Mouse (Mus musculus): ENCODE results near the gene Nbea. TPM values are rescaled to one million over a fixed set of nuclear protein-coding genes. Genes with fewer than 3 reads are reported as not detected.
A peak's percentile ranks its signal among the peaks of the same experiment; 100 is the strongest.

Nbea gene
- polyA plus RNA-seq, 1 experiment from 2014 or later = 55.4 TPM

DNA sequence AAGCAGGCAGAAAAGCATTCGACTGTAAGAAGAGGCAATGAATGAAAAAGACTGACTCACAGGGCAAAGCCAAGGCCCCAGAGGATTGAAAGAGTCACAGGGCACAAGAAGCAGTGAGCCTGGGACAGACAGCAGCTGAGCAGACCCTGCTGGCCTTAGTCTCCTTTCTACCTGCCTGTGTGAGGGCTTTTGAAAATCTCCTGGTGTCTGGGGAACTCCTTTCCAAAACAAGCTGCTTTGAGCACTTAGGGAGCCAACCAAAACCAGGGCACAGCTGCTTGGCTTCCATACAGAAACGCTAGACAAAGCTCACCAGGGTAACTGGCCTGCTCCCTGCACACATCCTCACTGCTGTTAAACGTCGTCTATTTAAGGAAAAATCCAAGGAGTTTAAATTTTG is 498.6 kb downstream of the Nbea start:
- Histone ChIP-seq H3K4me1 (peaks cover 37% of the 10 kb centered on the region), H3K27ac (replicated peaks) (peak overlapping the region; percentile 83), H3K4me2 (no peak overlapping the region), H3K9ac (replicated peaks) (no peak overlapping the region), H3K9me3 (replicated peaks) (no peaks in the 10 kb centered on the region), H3K36me3 (peaks cover 2% of the 10 kb centered on the region; the same call in 1 of the 2 replicates), H3K27me3 (replicated peaks) (no peaks in the 10 kb centered on the region), H3K4me3 (replicated peaks) (no peak overlapping the region)
- WGBS = 9% methylated on average over 4 of the region's 4 CpGs
- 0 out of 2 replicates have a peak, but pooled peaks have one; percentile 30 for ATAC-seq (ENCODE audit: low FRiP score)

DNA sequence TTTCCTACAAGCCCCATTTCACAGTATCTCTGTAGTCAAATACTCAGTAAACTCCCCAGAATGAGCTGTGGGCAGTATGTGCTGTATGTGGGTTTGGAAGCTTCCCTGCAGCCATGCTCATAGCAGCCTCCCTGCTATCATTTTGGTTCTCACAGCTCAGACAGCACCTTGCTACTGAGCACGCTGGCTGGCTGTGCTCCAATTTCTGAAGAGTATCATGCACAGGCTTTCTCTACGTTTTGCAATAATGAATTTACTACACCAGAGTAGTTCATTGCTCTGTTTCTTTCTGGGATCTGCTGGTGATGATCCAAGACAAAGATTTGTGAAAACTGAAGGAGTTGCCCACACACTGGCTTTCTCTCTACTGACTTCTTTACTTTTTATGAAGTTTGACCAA is 505.8 kb downstream of the Nbea start:
- no peak for ATAC-seq (ENCODE audit: low FRiP score)
- no peak overlapping the region for H3K27ac ChIP-seq (replicated peaks)

DNA sequence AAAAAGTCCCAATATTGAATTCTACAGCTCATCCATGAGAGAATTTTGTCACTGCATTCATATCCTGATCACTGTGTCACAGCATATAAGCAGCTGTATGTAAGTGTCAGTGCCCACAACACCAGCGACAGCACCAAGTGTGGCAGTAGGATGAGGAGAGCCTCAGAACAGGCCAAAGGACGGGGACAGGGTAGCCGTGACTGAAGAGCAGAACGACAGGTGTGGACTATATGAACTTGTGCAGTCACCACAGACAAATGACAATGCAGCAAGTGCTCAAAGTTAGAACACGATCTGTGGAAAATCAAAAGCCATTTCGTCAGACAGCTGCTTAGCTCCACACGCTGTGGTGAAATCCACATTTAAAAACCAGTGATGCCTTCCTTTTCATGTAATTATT is 509.3 kb downstream of the Nbea start:
- Histone ChIP-seq H3K27me3 (replicated peaks) (no peaks in the 10 kb centered on the region), H3K4me1 (peaks cover 16% of the 10 kb centered on the region; the same call in 1 of the 2 replicates), H3K9ac (replicated peaks) (no peak overlapping the region), H3K27ac (replicated peaks) (peak overlapping the region; percentile 51; the same call in 1 of the 2 replicates), H3K4me3 (replicated peaks) (no peak overlapping the region), H3K4me2 (no peak overlapping the region), H3K9me3 (replicated peaks) (no peaks in the 10 kb centered on the region), H3K36me3 (peaks cover 2% of the 10 kb centered on the region; the same call in 1 of the 2 replicates)
- ATAC-seq (ENCODE audit: low FRiP score) = no peak
- 68% methylated on average over 7 of the region's 7 CpGs for WGBS

More for the DNA sequence above, 505.8 kb downstream of the Nbea start:
- H3K4me3 ChIP-seq (replicated peaks) = no peak overlapping the region
- H3K36me3 ChIP-seq = peaks cover 4% of the 10 kb centered on the region; the same call in 1 of the 2 replicates
- H3K4me1 ChIP-seq = peaks cover 3% of the 10 kb centered on the region; the same call in 1 of the 2 replicates
- no peak overlapping the region for H3K4me2 ChIP-seq
- WGBS = 60% methylated on average over 2 of the region's 2 CpGs
- no peak overlapping the region for H3K9ac ChIP-seq (replicated peaks)
- no peaks in the 10 kb centered on the region for H3K9me3 ChIP-seq (replicated peaks)
- H3K27me3 ChIP-seq (replicated peaks) = no peaks in the 10 kb centered on the region

DNA sequence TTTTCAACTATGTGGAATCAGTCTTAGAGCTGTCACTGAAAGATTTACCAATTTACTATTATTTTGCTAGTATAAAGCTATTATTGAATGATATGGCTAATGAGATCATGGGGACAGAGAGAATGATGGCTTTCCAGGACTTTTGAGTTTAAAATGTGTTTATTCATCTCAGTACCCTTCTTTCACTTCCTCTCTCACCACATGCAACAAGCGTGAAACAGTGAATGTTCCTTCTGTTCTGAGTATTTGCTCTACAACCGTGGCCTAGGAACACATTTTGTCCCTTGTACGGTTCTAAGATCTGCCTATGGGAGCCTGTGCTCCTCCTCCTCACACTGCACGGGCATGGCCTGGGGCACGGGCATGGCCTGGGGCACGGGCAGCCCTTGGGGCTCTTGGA is 516.5 kb downstream of the Nbea start:
- H3K36me3 ChIP-seq = no peaks in the 10 kb centered on the region
- ATAC-seq (ENCODE audit: low FRiP score) = no peak
- WGBS = 80% methylated on average over 6 of the region's 6 CpGs

DNA sequence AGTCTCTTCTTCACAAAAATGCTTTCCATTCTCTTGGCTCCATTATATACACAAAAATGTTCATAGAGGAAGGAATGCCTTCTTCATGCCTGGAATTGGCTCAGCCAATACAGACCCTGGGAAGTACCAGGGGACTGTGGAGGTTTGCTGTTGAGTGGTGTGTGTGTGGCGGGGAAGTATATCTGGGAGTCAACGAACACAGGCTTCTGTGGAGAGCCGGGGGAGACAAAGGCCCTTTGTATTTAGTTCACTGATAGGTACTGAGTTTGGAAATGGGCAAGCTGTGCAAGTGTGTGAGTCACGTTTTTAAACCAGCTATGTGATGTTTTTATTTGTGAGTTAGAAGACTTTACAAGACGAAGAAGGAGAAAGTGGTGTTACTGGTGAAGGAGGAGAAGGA is 517.6 kb downstream of the Nbea start:
- Histone ChIP-seq H3K4me3 (replicated peaks) (no peak overlapping the region), H3K9me3 (replicated peaks) (no peaks in the 10 kb centered on the region), H3K27ac (replicated peaks) (no peak overlapping the region), H3K36me3 (no peaks in the 10 kb centered on the region), H3K9ac (replicated peaks) (no peak overlapping the region), H3K4me2 (no peak overlapping the region), H3K4me1 (peaks cover 22% of the 10 kb centered on the region), H3K27me3 (replicated peaks) (no peaks in the 10 kb centered on the region)
- 48% methylated on average over 5 of the region's 5 CpGs for WGBS
- no peak for ATAC-seq (ENCODE audit: low FRiP score)

More for the DNA sequence above, 516.5 kb downstream of the Nbea start:
- H3K4me3 ChIP-seq (replicated peaks) = no peak overlapping the region
- H3K4me2 ChIP-seq = no peak overlapping the region
- no peak overlapping the region for H3K9ac ChIP-seq (replicated peaks)
- no peak overlapping the region for H3K27ac ChIP-seq (replicated peaks)
- H3K4me1 ChIP-seq = peaks cover 29% of the 10 kb centered on the region
- no peaks in the 10 kb centered on the region for H3K9me3 ChIP-seq (replicated peaks)
- no peaks in the 10 kb centered on the region for H3K27me3 ChIP-seq (replicated peaks)

DNA sequence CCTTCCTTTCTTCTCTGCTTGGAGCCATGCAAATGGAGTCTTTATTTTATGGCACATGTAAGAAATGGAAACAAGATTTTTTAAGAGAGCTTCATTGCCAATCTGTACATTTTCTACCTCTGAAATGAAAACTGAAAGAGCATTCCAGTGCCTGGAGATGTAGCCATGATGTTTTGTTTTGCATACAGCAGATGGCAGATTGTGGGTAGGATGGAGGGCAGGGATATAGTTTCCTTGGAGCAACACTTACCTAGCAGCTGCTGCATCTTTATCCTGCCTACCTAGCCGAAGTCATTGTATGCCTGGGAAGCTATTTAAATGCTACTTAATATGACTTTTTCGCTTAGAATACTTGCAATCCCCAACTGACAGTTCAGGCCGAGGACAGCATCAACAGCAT is 518.8 kb downstream of the Nbea start:
- Histone ChIP-seq H3K9me3 (replicated peaks) (no peaks in the 10 kb centered on the region), H3K9ac (replicated peaks) (no peak overlapping the region), H3K4me1 (peaks cover 22% of the 10 kb centered on the region), H3K4me2 (no peak overlapping the region), H3K36me3 (no peaks in the 10 kb centered on the region), H3K27ac (replicated peaks) (no peak overlapping the region), H3K27me3 (replicated peaks) (no peaks in the 10 kb centered on the region), H3K4me3 (replicated peaks) (no peak overlapping the region)
- ATAC-seq (ENCODE audit: low FRiP score) = no peak
- WGBS = 79% methylated on average over 3 of the region's 3 CpGs

DNA sequence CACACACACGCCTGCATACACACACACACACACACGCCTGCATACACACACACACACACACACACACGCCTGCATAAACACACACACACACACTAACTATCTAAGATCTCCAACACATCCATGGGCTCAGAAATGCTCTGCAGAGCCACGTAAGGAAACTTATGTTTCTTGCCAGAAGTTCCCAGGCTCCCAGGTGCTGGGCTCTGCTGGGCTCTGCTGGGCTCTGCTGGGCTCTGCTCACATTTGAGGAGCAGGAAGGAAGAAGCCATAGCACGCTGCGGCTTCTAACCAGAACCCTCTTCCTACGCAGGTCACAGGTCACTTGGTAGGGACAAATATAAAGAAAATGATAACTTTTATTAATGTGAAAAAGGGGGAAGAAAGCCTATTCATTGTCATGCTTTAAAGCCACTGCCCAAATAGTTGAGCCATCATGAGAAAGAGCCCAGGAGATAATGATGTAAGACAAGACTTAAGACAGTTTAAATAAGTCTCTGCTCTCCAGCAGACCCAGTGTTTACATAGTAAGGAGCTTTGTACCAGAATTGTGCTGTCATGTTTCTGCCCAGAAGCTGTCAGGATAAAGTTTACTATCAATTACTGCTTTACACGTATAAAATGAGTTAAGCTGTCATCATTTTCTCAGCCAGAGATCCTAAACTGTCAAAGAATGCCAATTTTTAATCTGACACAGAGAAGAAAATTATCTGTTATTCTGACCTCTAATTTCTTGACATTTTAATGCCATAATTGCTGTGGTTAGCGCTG is 521.6 kb downstream of the Nbea start:
- Histone ChIP-seq H3K27me3 (replicated peaks) (no peaks in the 10 kb centered on the region), H3K36me3 (no peaks in the 10 kb centered on the region; the same call in 1 of the 2 replicates), H3K4me2 (no peak overlapping the region), H3K4me1 (peaks cover 21% of the 10 kb centered on the region), H3K4me3 (replicated peaks) (no peak overlapping the region), H3K9ac (replicated peaks) (no peak overlapping the region), H3K9me3 (replicated peaks) (no peaks in the 10 kb centered on the region), H3K27ac (replicated peaks) (no peak overlapping the region)
- 75% methylated on average over 8 of the region's 9 CpGs for WGBS
- ATAC-seq (ENCODE audit: low FRiP score) = no peak

DNA sequence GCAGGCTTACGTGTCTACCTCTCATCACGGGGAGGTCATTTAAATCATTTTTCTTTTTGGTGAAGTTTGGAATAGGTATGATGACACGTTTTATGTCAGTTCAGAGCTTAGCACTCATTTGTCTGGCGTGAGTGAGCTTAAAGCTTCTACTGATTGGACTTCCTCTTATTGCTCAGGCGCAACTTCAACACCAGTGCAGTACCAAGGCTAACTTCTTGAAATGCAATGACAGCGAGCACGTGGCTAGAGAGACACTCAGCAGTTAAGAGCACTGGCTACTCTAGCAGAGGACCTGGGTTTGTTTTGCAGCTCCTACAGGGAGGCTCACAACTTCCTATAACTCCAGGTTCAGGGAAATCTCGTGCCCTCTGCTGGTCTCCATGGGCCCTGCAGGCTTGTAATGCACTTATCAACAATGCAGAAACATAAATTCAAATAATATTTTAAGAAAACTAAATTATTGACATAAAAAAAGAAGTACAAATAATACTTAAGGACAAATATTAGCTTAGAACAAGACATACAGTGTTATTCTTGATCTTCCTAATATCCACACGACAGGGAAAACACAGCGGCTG is 523.2 kb downstream of the Nbea start:
- ATAC-seq (ENCODE audit: low FRiP score) = no peak
- H3K27ac ChIP-seq (replicated peaks) = 0 out of 2 replicates have a peak overlapping the region, but pooled peaks have one; percentile 15

DNA sequence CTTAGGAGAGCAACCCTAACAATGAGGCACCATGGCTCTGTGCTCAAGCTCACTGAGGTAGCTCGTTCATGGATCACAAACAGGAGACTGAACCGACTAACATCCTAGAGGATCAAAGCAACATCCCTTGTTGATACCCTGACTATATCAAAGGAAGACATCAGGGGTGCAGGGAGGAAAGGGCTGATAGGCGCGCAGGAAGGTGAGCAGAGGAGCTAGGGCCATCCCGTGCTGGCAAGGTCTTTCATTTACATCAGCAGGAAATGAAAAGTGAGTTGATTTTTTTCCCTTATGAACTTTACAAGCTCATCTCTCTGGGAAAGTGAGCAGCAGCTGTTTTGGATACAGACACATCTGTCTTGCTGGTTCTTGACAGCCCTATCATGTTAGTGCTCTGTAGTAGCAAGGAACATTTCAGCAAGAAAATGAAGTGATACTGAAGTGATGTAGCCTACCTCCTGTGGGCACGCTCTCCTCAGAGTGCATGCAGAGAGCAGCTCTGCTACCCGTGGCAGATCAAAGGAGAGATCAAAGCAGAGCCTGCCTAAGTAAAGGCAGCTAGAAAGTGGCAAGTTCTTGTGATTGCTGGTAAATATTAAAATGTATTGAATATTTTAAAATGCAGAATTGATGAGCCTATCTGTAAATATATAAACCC is 523.8 kb downstream of the Nbea start:
- Histone ChIP-seq H3K9ac (replicated peaks) (no peak overlapping the region), H3K4me2 (no peak overlapping the region), H3K4me1 (peaks cover 14% of the 10 kb centered on the region), H3K4me3 (replicated peaks) (no peak overlapping the region), H3K9me3 (replicated peaks) (no peaks in the 10 kb centered on the region), H3K27me3 (replicated peaks) (no peaks in the 10 kb centered on the region), H3K27ac (replicated peaks) (0 out of 2 replicates have a peak overlapping the region, but pooled peaks have one; percentile 15), H3K36me3 (peaks cover 2% of the 10 kb centered on the region; the same call in 1 of the 2 replicates)
- ATAC-seq (ENCODE audit: low FRiP score) = no peak
- 48% methylated on average over 7 of the region's 7 CpGs for WGBS

More for the DNA sequence above, 523.2 kb downstream of the Nbea start:
- Histone ChIP-seq H3K9me3 (replicated peaks) (no peaks in the 10 kb centered on the region), H3K4me2 (no peak overlapping the region), H3K9ac (replicated peaks) (no peak overlapping the region), H3K27me3 (replicated peaks) (no peaks in the 10 kb centered on the region), H3K36me3 (peaks cover 2% of the 10 kb centered on the region; the same call in 1 of the 2 replicates), H3K4me1 (peaks cover 14% of the 10 kb centered on the region), H3K4me3 (replicated peaks) (no peak overlapping the region)
- WGBS = 90% methylated on average over 10 of the region's 10 CpGs

DNA sequence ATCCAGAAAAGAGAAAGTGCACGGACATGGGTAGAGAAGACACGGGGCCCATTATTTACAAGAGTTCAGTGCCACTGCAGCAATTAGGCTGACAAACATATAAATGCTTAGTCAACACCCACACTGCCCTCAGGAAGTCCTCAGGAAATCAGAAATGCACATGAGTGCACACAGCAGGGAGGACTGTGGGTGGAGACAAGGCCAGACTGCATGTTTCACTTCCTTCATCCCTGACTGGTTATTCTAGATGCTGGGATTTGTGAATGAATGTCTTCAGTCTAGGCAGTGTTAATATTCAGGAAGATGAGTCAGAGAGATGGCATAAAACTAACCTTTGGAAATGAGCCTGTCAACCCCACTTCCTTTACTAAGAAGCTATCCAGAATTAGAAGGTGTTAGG is 531.2 kb downstream of the Nbea start:
- H3K4me3 ChIP-seq (replicated peaks) = no peak overlapping the region
- no peak overlapping the region for H3K9ac ChIP-seq (replicated peaks)
- H3K27ac ChIP-seq (replicated peaks) = 0 out of 2 replicates have a peak overlapping the region, but pooled peaks have one; percentile 3
- H3K4me2 ChIP-seq = no peak overlapping the region
- 75% methylated on average over 2 of the region's 2 CpGs for WGBS
- ATAC-seq (ENCODE audit: low FRiP score) = no peak
- H3K36me3 ChIP-seq = peaks cover 2% of the 10 kb centered on the region; the same call in 1 of the 2 replicates
- no peaks in the 10 kb centered on the region for H3K9me3 ChIP-seq (replicated peaks)
- no peaks in the 10 kb centered on the region for H3K27me3 ChIP-seq (replicated peaks)
- peaks cover 5% of the 10 kb centered on the region for H3K4me1 ChIP-seq

DNA sequence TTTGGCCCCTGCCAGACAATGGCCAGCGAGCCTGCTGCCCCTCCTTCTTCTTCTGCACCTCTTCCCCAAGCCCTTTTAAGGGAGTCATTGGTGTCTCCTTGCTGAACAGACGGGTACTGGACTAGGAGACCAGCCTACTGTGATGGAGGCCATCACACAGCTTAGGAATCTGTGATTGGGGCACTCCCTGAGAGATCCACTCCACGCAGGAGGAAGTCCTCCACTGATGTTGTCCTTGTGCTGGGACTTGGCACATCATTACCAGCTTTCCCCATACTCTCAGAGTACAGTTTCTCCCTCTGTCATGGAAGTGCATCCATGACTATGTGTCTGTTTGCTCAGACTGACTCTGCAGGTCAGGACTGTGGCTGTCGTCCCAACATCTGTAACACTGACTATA is 531.6 kb downstream of the Nbea start:
- WGBS = 87% methylated on average over 4 of the region's 4 CpGs
- Histone ChIP-seq H3K9ac (replicated peaks) (no peak overlapping the region), H3K27ac (replicated peaks) (0 out of 2 replicates have a peak overlapping the region, but pooled peaks have one; percentile 3), H3K27me3 (replicated peaks) (no peaks in the 10 kb centered on the region), H3K9me3 (replicated peaks) (no peaks in the 10 kb centered on the region), H3K4me3 (replicated peaks) (no peak overlapping the region), H3K4me2 (no peak overlapping the region), H3K4me1 (peaks cover 7% of the 10 kb centered on the region), H3K36me3 (peaks cover 5% of the 10 kb centered on the region; the same call in 1 of the 2 replicates)
- no peak for ATAC-seq (ENCODE audit: low FRiP score)

Data from neural tube, embryonic 15.5 days (tissue).